Mouse (Mus musculus) midbrain, postnatal 0 days (tissue): ENCODE measurements around the gene Cwc22. TPM values are rescaled to one million over a fixed set of nuclear protein-coding genes. Genes with fewer than 3 reads are reported as not detected.

ENCODE experiments used
- ATAC-seq: fragments of 200-750 bp; cut with Nextera tagmentation; 2 replicates; pipeline ENCODE4 v1.8.0; 2017; ENCODE audit warnings: moderate number of reproducible peaks, mild to moderate bottlenecking, moderate TSS enrichment, moderate library complexity; ENCODE audit not compliant: low FRiP score
- DNase-seq: peaks from one replicate; pipeline ENCODE4 v3.0.0-alpha.2; 2015; ENCODE audit warnings: low spot score
- H3K27ac ChIP-seq: fragments of 300-500 bp; sonication (generic); 2 replicates; pipeline ENCODE4 v1.5.1; 2014; ENCODE audit warnings: low read depth, mild to moderate bottlenecking, low read length, mixed read lengths
- H3K27me3 ChIP-seq: fragments of 300-500 bp; sonication (generic); 2 replicates; pipeline ENCODE4 v1.6.1; 2014; ENCODE audit warnings: low read length, control low read depth, mixed read lengths; ENCODE audit not compliant: insufficient read depth
- H3K36me3 ChIP-seq: fragments of 300-500 bp; sonication (generic); 2 replicates; pipeline ENCODE4 v1.6.1; 2014; ENCODE audit warnings: low read length, control low read depth, mixed read lengths; ENCODE audit not compliant: insufficient read depth
- H3K4me1 ChIP-seq: fragments of 300-500 bp; sonication (generic); 2 replicates; pipeline ENCODE4 v1.6.1; 2014; ENCODE audit warnings: mild to moderate bottlenecking, control low read depth, antibody characterized with exemption, low read length, mixed read lengths; ENCODE audit not compliant: insufficient read depth
- H3K4me2 ChIP-seq: fragments of 300-500 bp; sonication (generic); 2 replicates; pipeline ENCODE4 v1.6.1; 2014; ENCODE audit warnings: low read depth, mild to moderate bottlenecking, low read length, mixed read lengths; ENCODE audit not compliant: poor library complexity, severe bottlenecking
- H3K4me3 ChIP-seq: fragments of 300-500 bp; sonication (generic); 2 replicates; pipeline ENCODE4 v1.5.1; 2014; ENCODE audit warnings: low read depth, mild to moderate bottlenecking, low read length, moderate library complexity
- H3K9ac ChIP-seq: fragments of 300-500 bp; sonication (generic); replicated peaks from 2 replicates; pipeline ENCODE4 v1.6.1; 2014; ENCODE audit warnings: mild to moderate bottlenecking, low read length, moderate library complexity, mixed read lengths; ENCODE audit not compliant: poor library complexity, severe bottlenecking
- H3K9me3 ChIP-seq: fragments of 300-500 bp; sonication (generic); 2 replicates; pipeline ENCODE4 v1.6.1; 2016; ENCODE audit warnings: low read length, control low read depth
- CTCF ChIP-seq: IDR thresholded peaks from 2 replicates; pipeline ENCODE4 v1.5.1; 2016; ENCODE audit warnings: antibody characterized with exemption, mild to moderate bottlenecking
- WGBS: fragments of 180-500 bp; shearing (Covaris S2); extraction: QIAGEN DNeasy Blood & Tissue Kit; methylation state at CpG from one replicate; pipeline ENCODE4 v1.1.7; 2014; 5-methylcytosine and 5-hydroxymethylcytosine counted together
- polyA plus RNA-seq: library from polyadenylated mRNA; unstranded; fragments of >200 nt; fragmentation: Nextera tagmentation; extraction: Ambion mirVana; gene quantifications from 2 replicates; pipeline ENCODE4 v1.2.1, GENCODE M21; 2015
- total RNA-seq: library from RNA; depleted of rRNA; stranded (reverse); fragments of >200 nt; gene quantifications from 2 replicates; pipeline ENCODE4 v1.2.3, GENCODE M21; 2014

Gene Cwc22
- total and polyA plus RNA-seq, 2 experiments from 2014 or later, result 9.4 to 11.8 TPM

- Histone ChIP-seq H3K9ac (no peak overlapping the region), H3K4me3 (no peak overlapping the region), H3K27me3 (no peaks in the 10 kb centered on the region), H3K4me2 (no peak overlapping the region), H3K4me1 (no peaks in the 10 kb centered on the region), H3K36me3 (peaks cover 26% of the 10 kb centered on the region), H3K27ac (no peak overlapping the region), H3K9me3 (no peaks in the 10 kb centered on the region)
- DNase-seq (no peak), ATAC-seq (no peak)
- 92% methylated on average over 7 of the region's 7 CpGs for WGBS
- TF ChIP-seq CTCF, result no peak
Measured at GRCm38 (mm10) chr2:77905023-77905422, 41.2 kb downstream of the Cwc22 start.

- no peak overlapping the region for H3K27ac ChIP-seq
- peaks cover 26% of the 10 kb centered on the region for H3K36me3 ChIP-seq
- DNase-seq (no peak), ATAC-seq (no peak)
- H3K4me2 ChIP-seq, result no peak overlapping the region
- H3K4me3 ChIP-seq, result no peak overlapping the region
- H3K9me3 ChIP-seq, result no peaks in the 10 kb centered on the region
- no peak for TF ChIP-seq CTCF
- H3K9ac ChIP-seq, result no peak overlapping the region
- H3K4me1 ChIP-seq, result no peaks in the 10 kb centered on the region
- WGBS, result 92% methylated on average over 10 of the region's 10 CpGs
- no peaks in the 10 kb centered on the region for H3K27me3 ChIP-seq
Measured at GRCm38 (mm10) chr2:77904495-77904894, 41.7 kb downstream of the Cwc22 start.

- TF ChIP-seq CTCF, result no peak
- Histone ChIP-seq H3K27me3 (no peaks in the 10 kb centered on the region), H3K9ac (no peak overlapping the region), H3K9me3 (no peaks in the 10 kb centered on the region), H3K4me2 (no peak overlapping the region), H3K36me3 (peaks cover 23% of the 10 kb centered on the region), H3K27ac (no peak overlapping the region), H3K4me3 (no peak overlapping the region), H3K4me1 (no peaks in the 10 kb centered on the region)
- WGBS, result 96% methylated on average over 9 of the region's 9 CpGs
- DNase-seq, result no peak
- no peak for ATAC-seq
Measured at GRCm38 (mm10) chr2:77903979-77904378, 42.2 kb downstream of the Cwc22 start.

GRCm38 (mm10) chr2:77903098-77903497 is 43.1 kb downstream of the Cwc22 start:
- H3K27ac ChIP-seq, result no peak overlapping the region
- H3K27me3 ChIP-seq, result no peaks in the 10 kb centered on the region
- no peak for TF ChIP-seq CTCF
- peaks cover 25% of the 10 kb centered on the region for H3K36me3 ChIP-seq
- H3K9me3 ChIP-seq, result no peaks in the 10 kb centered on the region
- ATAC-seq, result no peak
- DNase-seq, result no peak
- 92% methylated on average over 3 of the region's 3 CpGs for WGBS
- H3K4me3 ChIP-seq, result no peak overlapping the region
- H3K4me1 ChIP-seq, result no peaks in the 10 kb centered on the region
- no peak overlapping the region for H3K9ac ChIP-seq
- no peak overlapping the region for H3K4me2 ChIP-seq

GRCm38 (mm10) chr2:77901269-77901668 is 44.9 kb downstream of the Cwc22 start:
- H3K36me3 ChIP-seq, result peaks cover 22% of the 10 kb centered on the region

GRCm38 (mm10) chr2:77900741-77901140 is 45.4 kb downstream of the Cwc22 start:
- no peak overlapping the region for H3K4me3 ChIP-seq
- H3K9ac ChIP-seq, result no peak overlapping the region
- peaks cover 22% of the 10 kb centered on the region for H3K36me3 ChIP-seq
- DNase-seq (no peak), ATAC-seq (no peak)
- H3K27ac ChIP-seq, result no peak overlapping the region
- H3K4me1 ChIP-seq, result no peaks in the 10 kb centered on the region
- no peak for TF ChIP-seq CTCF
- H3K4me2 ChIP-seq, result no peak overlapping the region
- H3K27me3 ChIP-seq, result no peaks in the 10 kb centered on the region
- no peaks in the 10 kb centered on the region for H3K9me3 ChIP-seq
- WGBS, result 98% methylated on average over 5 of the region's 5 CpGs

More at GRCm38 (mm10) chr2:77901269-77901668, 44.9 kb downstream of the Cwc22 start:
- DNase-seq (no peak), ATAC-seq (no peak)
- Histone ChIP-seq H3K4me2 (no peak overlapping the region), H3K9ac (no peak overlapping the region), H3K27me3 (no peaks in the 10 kb centered on the region), H3K4me3 (no peak overlapping the region), H3K4me1 (no peaks in the 10 kb centered on the region), H3K9me3 (no peaks in the 10 kb centered on the region), H3K27ac (no peak overlapping the region)
- no peak for TF ChIP-seq CTCF
- WGBS, result 94% methylated on average over 5 of the region's 5 CpGs
